Mouse (Mus musculus) urinary bladder, postnatal 4 days (tissue): ENCODE measurements at regions not wholly inside any gene's neighbourhood (a gene's known extent, or its start where the extent isn't known, plus 50 kb on each side); places are given as distances from the start of the nearest gene placed in this dataset.

Experiments
- DNase-seq, 2 experiments: peaks; one replicate each; pipeline ENCODE4 v3.0.0; 2021 to 2022; ENCODE audit warnings: low spot score in 2 of 2

GRCm38 (mm10) chr7:59711741-59712140 is 293.1 kb downstream of the Snurf start:
- peak; percentile 19 to 68 for DNase-seq
